Mouse (Mus musculus) C2C12 (cell line): ENCODE measurements around the gene Naxe. TPM values are rescaled to one million over a fixed set of nuclear protein-coding genes. Genes with fewer than 3 reads are reported as not detected.

Experiments used
- H3K27me3 ChIP-seq: one replicate; pipeline ENCODE4 v1.6.1; 2011; ENCODE audit not compliant: control insufficient read depth, insufficient read depth, insufficient read length
- H3K36me3 ChIP-seq: one replicate; pipeline ENCODE4 v1.6.1; 2011; ENCODE audit not compliant: control insufficient read depth, insufficient read depth
- H3K4me3 ChIP-seq: one replicate; pipeline ENCODE4 v1.5.1; 2011; ENCODE audit warnings: mild to moderate bottlenecking, control low read depth; ENCODE audit not compliant: poor library complexity, insufficient read depth, severe bottlenecking
- H3K79me2 ChIP-seq: one replicate; pipeline ENCODE4 v1.6.1; 2011; ENCODE audit not compliant: control insufficient read depth, insufficient read depth
- H3K79me3 ChIP-seq: one replicate; pipeline ENCODE4 v1.6.1; 2011; ENCODE audit warnings: low read depth, control low read depth
- H3ac ChIP-seq: one replicate; pipeline ENCODE3; 2011; ENCODE audit warnings: low read depth; ENCODE audit not compliant: control insufficient read depth, insufficient read length
- CEBPB ChIP-seq: IDR thresholded peaks from one replicate; pipeline ENCODE4 v1.6.1; 2011; ENCODE audit warnings: low read depth, mild to moderate bottlenecking, control low read depth, moderate library complexity
- CTCF ChIP-seq: IDR thresholded peaks from one replicate; pipeline ENCODE4 v1.5.1; 2011; ENCODE audit not compliant: control insufficient read depth, insufficient read depth, insufficient read length
- FOSL1 ChIP-seq: IDR thresholded peaks from one replicate; pipeline ENCODE4 v1.8.0; 2011; ENCODE audit warnings: mild to moderate bottlenecking, low read length; ENCODE audit not compliant: poor library complexity, insufficient read depth, severe bottlenecking
- MAX ChIP-seq: IDR thresholded peaks from one replicate; pipeline ENCODE4 v1.6.1; 2011; ENCODE audit warnings: mild to moderate bottlenecking, control low read depth
- MYOD1 ChIP-seq: IDR thresholded peaks from one replicate; pipeline ENCODE4 v1.6.1; 2011; ENCODE audit warnings: low read depth; ENCODE audit not compliant: control insufficient read depth, insufficient read length
- MYOG ChIP-seq: IDR thresholded peaks from one replicate; pipeline ENCODE4 v1.6.1; 2011; ENCODE audit not compliant: control insufficient read depth, insufficient read length; ENCODE audit errors: extremely low read depth
- USF1 ChIP-seq: IDR thresholded peaks from one replicate; pipeline ENCODE4 v1.6.1; 2011; ENCODE audit warnings: low read depth, mild to moderate bottlenecking, control low read depth, moderate library complexity
- polyA plus RNA-seq: library from polyadenylated mRNA; unstranded; fragments of >200 nt; fragmentation: generic; extraction: Trizol; gene quantifications from one replicate; pipeline ENCODE4 v1.2.1, GENCODE M21; 2012; ENCODE audit warnings: missing spikeins

Naxe gene
- polyA plus RNA-seq, 1 experiment: 93.6 TPM

GRCm38 (mm10) chr3:88100251-88100650 lies 42.0 kb upstream of the Naxe start:
- TF ChIP-seq MAX (no peak), CTCF (no peak), MYOG (no peak), CEBPB (no peak), USF1 (no peak), FOSL1 (no peak), MYOD1 (no peak)
- Histone ChIP-seq H3K36me3 (peaks cover 71% of the 10 kb centered on the region), H3K79me3 (no peaks in the 10 kb centered on the region), H3K4me3 (no peak overlapping the region), H3ac (no peak overlapping the region), H3K27me3 (no peaks in the 10 kb centered on the region), H3K79me2 (no peaks in the 10 kb centered on the region)

DNA sequence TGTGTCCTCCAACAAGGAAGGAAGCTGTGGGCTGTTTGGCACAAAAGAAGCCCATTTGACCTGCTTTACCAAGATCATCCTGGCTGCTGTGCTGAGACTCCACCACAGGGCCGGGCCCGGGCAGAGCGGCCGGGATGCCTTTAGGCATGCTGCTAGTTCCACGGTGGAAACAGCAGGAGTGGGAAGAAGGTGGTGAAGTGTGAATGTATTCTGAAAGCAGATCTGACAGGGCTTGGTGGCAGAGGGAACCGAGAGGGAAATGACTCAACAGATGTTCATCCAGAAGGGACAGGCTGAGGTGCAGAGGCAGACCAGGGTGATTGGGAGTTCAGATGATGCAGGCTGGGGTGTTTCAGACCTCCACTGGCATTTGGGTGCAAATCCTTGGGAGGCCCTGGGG lies 39.4 kb upstream of the Naxe start:
- Histone ChIP-seq H3K79me3 (no peaks in the 10 kb centered on the region), H3K36me3 (peaks cover 69% of the 10 kb centered on the region), H3K27me3 (no peaks in the 10 kb centered on the region), H3ac (no peak overlapping the region), H3K4me3 (no peak overlapping the region), H3K79me2 (no peaks in the 10 kb centered on the region)
- TF ChIP-seq MAX: no peak
- no peak for TF ChIP-seq MYOG
- no peak for TF ChIP-seq CTCF
- TF ChIP-seq CEBPB: no peak
- no peak for TF ChIP-seq FOSL1
- no peak for TF ChIP-seq USF1
- TF ChIP-seq MYOD1: no peak

- H3ac ChIP-seq: no peak overlapping the region
- H3K79me3 ChIP-seq: no peaks in the 10 kb centered on the region
- peaks cover 69% of the 10 kb centered on the region for H3K36me3 ChIP-seq
- H3K27me3 ChIP-seq: no peaks in the 10 kb centered on the region
- TF ChIP-seq MYOD1 (no peak), USF1 (no peak), MYOG (no peak), CTCF (no peak), MAX (no peak), FOSL1 (no peak), CEBPB (no peak)
- no peak overlapping the region for H3K4me3 ChIP-seq
- H3K79me2 ChIP-seq: no peaks in the 10 kb centered on the region
Observed at GRCm38 (mm10) chr3:88094126-88094525, 35.8 kb upstream of the Naxe start.

DNA sequence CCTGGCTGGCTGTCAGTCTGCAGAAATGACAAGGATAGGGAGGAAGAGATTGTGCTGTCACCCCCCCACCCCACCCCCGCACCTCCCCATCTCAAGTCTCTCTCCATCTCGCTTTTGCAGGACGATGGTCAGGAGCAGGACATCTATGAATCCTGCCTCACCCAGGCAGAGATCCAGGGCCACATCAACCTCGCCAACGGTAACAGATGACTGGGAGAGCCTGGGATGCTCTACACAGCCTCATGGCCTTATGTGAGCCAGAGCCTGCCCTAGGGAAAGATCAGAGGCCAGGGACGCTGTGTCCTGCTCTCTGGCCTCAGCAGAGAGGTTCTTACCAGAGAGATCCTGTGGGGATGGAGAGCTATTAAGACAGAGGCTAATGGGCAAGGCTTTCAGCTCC lies 32.3 kb upstream of the Naxe start:
- H3K79me3 ChIP-seq: no peaks in the 10 kb centered on the region
- peaks cover 65% of the 10 kb centered on the region for H3K36me3 ChIP-seq
- no peak overlapping the region for H3ac ChIP-seq
- no peaks in the 10 kb centered on the region for H3K27me3 ChIP-seq
- no peak for TF ChIP-seq MYOD1
- no peak for TF ChIP-seq CTCF
- no peak for TF ChIP-seq MYOG
- no peak for TF ChIP-seq FOSL1
- H3K4me3 ChIP-seq: no peak overlapping the region
- H3K79me2 ChIP-seq: no peaks in the 10 kb centered on the region

- Histone ChIP-seq H3K79me2 (no peaks in the 10 kb centered on the region), H3K79me3 (no peaks in the 10 kb centered on the region), H3K27me3 (no peaks in the 10 kb centered on the region), H3K36me3 (peaks cover 65% of the 10 kb centered on the region), H3K4me3 (no peak overlapping the region), H3ac (no peak overlapping the region)
- TF ChIP-seq FOSL1 (no peak), CEBPB (no peak), CTCF (no peak), USF1 (no peak), MYOG (no peak), MAX (no peak), MYOD1 (no peak)
Observed at GRCm38 (mm10) chr3:88090106-88090505, 31.8 kb upstream of the Naxe start.

DNA sequence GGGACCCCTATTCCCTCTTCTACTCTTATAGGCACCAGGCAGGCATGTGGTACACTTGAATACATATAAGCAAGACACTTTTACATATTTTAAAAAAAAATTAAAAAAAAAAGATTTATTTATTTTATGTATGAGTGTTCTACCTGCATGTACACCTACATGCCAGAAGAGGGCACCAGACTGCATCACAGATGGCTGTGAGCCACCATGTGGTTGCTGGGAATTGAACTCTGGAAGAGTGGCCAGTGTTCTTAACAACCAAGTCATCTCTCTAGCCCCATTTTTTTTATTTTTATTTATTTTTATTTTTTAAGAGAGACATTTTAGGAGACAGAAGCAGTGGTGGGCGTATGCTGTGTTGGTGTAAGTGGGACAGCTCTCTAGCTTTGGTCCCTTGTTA lies 29.4 kb upstream of the Naxe start:
- Histone ChIP-seq H3K4me3 (no peak overlapping the region), H3K79me3 (peaks cover 7% of the 10 kb centered on the region), H3K36me3 (peaks cover 47% of the 10 kb centered on the region), H3K27me3 (no peaks in the 10 kb centered on the region), H3ac (no peak overlapping the region), H3K79me2 (peaks cover 16% of the 10 kb centered on the region)
- TF ChIP-seq CEBPB (no peak), MYOD1 (no peak), USF1 (no peak), FOSL1 (no peak), MAX (peak; percentile 33), CTCF (peak; percentile 9), MYOG (no peak)
